Mouse (Mus musculus): ENCODE measurements around the gene Gimap5. TPM values are rescaled to one million over a fixed set of nuclear protein-coding genes. Genes with fewer than 3 reads are reported as not detected.

Gimap5 gene
- polyA plus RNA-seq, 1 experiment, result not detected

GRCm38 (mm10) chr6:48706130-48706529, 39.9 kb upstream of the Gimap5 start:
- no peak overlapping the region for H3K27ac ChIP-seq (ENCODE audit: insufficient read depth, low read length)
- TF ChIP-seq POLR2A (IDR thresholded peaks at IDR 0.05; ENCODE audit: low read depth, low read length) (no peak), CTCF (IDR thresholded peaks at IDR 0.05; ENCODE audit: borderline replicate concordance, insufficient read depth, low read length) (no peak)
- no peak overlapping the region for H3K4me3 ChIP-seq (ENCODE audit: insufficient read depth, low read length)
- H3K4me1 ChIP-seq (ENCODE audit: control insufficient read depth, insufficient read depth, low read length), result no peaks in the 10 kb centered on the region; the same call in 1 of the 2 replicates

GRCm38 (mm10) chr6:48718455-48718854, 27.5 kb upstream of the Gimap5 start, which contains the start of the genes Gm28053 and Gimap7:
Gene Gm28053 (plus strand): TSS chr6:48718607.
Gene Gimap7 (plus strand): TSS chr6:48718621.
- TF ChIP-seq CTCF (IDR thresholded peaks at IDR 0.05; ENCODE audit: borderline replicate concordance, insufficient read depth, low read length) (no peak), POLR2A (IDR thresholded peaks at IDR 0.05; ENCODE audit: low read depth, low read length) (no peak)
- H3K27ac ChIP-seq (ENCODE audit: insufficient read depth, low read length), result no peak within 1 kb of the TSS
- H3K4me1 ChIP-seq (ENCODE audit: control insufficient read depth, insufficient read depth, low read length), result no peaks in the 10 kb centered on the region
- no peak within 1 kb of the TSS for H3K4me3 ChIP-seq (ENCODE audit: insufficient read depth, low read length)

- no peak overlapping the region for H3K27ac ChIP-seq (ENCODE audit: insufficient read depth, low read length)
Measured at GRCm38 (mm10) chr6:48720326-48720725, 25.7 kb upstream of the Gimap5 start.

GRCm38 (mm10) chr6:48723468-48723867, 22.5 kb upstream of the Gimap5 start:
- Histone ChIP-seq H3K4me3 (ENCODE audit: insufficient read depth, low read length) (no peak overlapping the region), H3K27ac (ENCODE audit: insufficient read depth, low read length) (no peak overlapping the region), H3K4me1 (ENCODE audit: control insufficient read depth, insufficient read depth, low read length) (no peaks in the 10 kb centered on the region)
- no peak for TF ChIP-seq POLR2A (IDR thresholded peaks at IDR 0.05; ENCODE audit: low read depth, low read length)
- TF ChIP-seq CTCF (IDR thresholded peaks at IDR 0.05; ENCODE audit: borderline replicate concordance, insufficient read depth, low read length), result no peak

More at GRCm38 (mm10) chr6:48720326-48720725, 25.7 kb upstream of the Gimap5 start:
- Histone ChIP-seq H3K4me3 (ENCODE audit: insufficient read depth, low read length) (no peak overlapping the region), H3K4me1 (ENCODE audit: control insufficient read depth, insufficient read depth, low read length) (no peaks in the 10 kb centered on the region)
- TF ChIP-seq CTCF (IDR thresholded peaks at IDR 0.05; ENCODE audit: borderline replicate concordance, insufficient read depth, low read length), result no peak
- TF ChIP-seq POLR2A (IDR thresholded peaks at IDR 0.05; ENCODE audit: low read depth, low read length), result no peak

GRCm38 (mm10) chr6:48725476-48725875, 20.5 kb upstream of the Gimap5 start:
- H3K4me3 ChIP-seq (ENCODE audit: insufficient read depth, low read length), result no peak overlapping the region
- no peak for TF ChIP-seq CTCF (IDR thresholded peaks at IDR 0.05; ENCODE audit: borderline replicate concordance, insufficient read depth, low read length)
- TF ChIP-seq POLR2A (IDR thresholded peaks at IDR 0.05; ENCODE audit: low read depth, low read length), result no peak
- no peaks in the 10 kb centered on the region for H3K4me1 ChIP-seq (ENCODE audit: control insufficient read depth, insufficient read depth, low read length)
- no peak overlapping the region for H3K27ac ChIP-seq (ENCODE audit: insufficient read depth, low read length)

- no peak for TF ChIP-seq CTCF (IDR thresholded peaks at IDR 0.05; ENCODE audit: borderline replicate concordance, insufficient read depth, low read length)
- H3K4me3 ChIP-seq (ENCODE audit: insufficient read depth, low read length), result no peak overlapping the region
- no peak overlapping the region for H3K27ac ChIP-seq (ENCODE audit: insufficient read depth, low read length)
- no peaks in the 10 kb centered on the region for H3K4me1 ChIP-seq (ENCODE audit: control insufficient read depth, insufficient read depth, low read length)
Measured at GRCm38 (mm10) chr6:48727761-48728160, 18.2 kb upstream of the Gimap5 start.

GRCm38 (mm10) chr6:48732864-48733304, 13.1 kb upstream of the Gimap5 start:
- no peak overlapping the region for H3K4me3 ChIP-seq (ENCODE audit: insufficient read depth, low read length)
- no peak for TF ChIP-seq POLR2A (IDR thresholded peaks at IDR 0.05; ENCODE audit: low read depth, low read length)
- no peak for TF ChIP-seq CTCF (IDR thresholded peaks at IDR 0.05; ENCODE audit: borderline replicate concordance, insufficient read depth, low read length)
- no peak overlapping the region for H3K27ac ChIP-seq (ENCODE audit: insufficient read depth, low read length)
- no peaks in the 10 kb centered on the region for H3K4me1 ChIP-seq (ENCODE audit: control insufficient read depth, insufficient read depth, low read length)

- TF ChIP-seq POLR2A (IDR thresholded peaks at IDR 0.05; ENCODE audit: low read depth, low read length) (no peak), CTCF (IDR thresholded peaks at IDR 0.05; ENCODE audit: borderline replicate concordance, insufficient read depth, low read length) (no peak)
- Histone ChIP-seq H3K4me3 (ENCODE audit: insufficient read depth, low read length) (no peak overlapping the region), H3K27ac (ENCODE audit: insufficient read depth, low read length) (no peak overlapping the region), H3K4me1 (ENCODE audit: control insufficient read depth, insufficient read depth, low read length) (no peaks in the 10 kb centered on the region)
Measured at GRCm38 (mm10) chr6:48733660-48734059, 12.3 kb upstream of the Gimap5 start.

- H3K4me3 ChIP-seq (ENCODE audit: insufficient read depth, low read length), result no peak overlapping the region
- TF ChIP-seq POLR2A (IDR thresholded peaks at IDR 0.05; ENCODE audit: low read depth, low read length) (no peak), CTCF (IDR thresholded peaks at IDR 0.05; ENCODE audit: borderline replicate concordance, insufficient read depth, low read length) (no peak)
- no peak overlapping the region for H3K27ac ChIP-seq (ENCODE audit: insufficient read depth, low read length)
- H3K4me1 ChIP-seq (ENCODE audit: control insufficient read depth, insufficient read depth, low read length), result no peaks in the 10 kb centered on the region
Measured at GRCm38 (mm10) chr6:48737053-48737452, 8.9 kb upstream of the Gimap5 start.

- H3K27ac ChIP-seq (ENCODE audit: insufficient read depth, low read length), result no peak overlapping the region
- TF ChIP-seq POLR2A (IDR thresholded peaks at IDR 0.05; ENCODE audit: low read depth, low read length), result no peak
- TF ChIP-seq CTCF (IDR thresholded peaks at IDR 0.05; ENCODE audit: borderline replicate concordance, insufficient read depth, low read length), result no peak
- H3K4me1 ChIP-seq (ENCODE audit: control insufficient read depth, insufficient read depth, low read length), result no peaks in the 10 kb centered on the region
Measured at GRCm38 (mm10) chr6:48737688-48738087, 8.3 kb upstream of the Gimap5 start.

More at GRCm38 (mm10) chr6:48737688-48738087, 8.3 kb upstream of the Gimap5 start:
- no peak overlapping the region for H3K4me3 ChIP-seq (ENCODE audit: insufficient read depth, low read length)
